Mouse (Mus musculus): ENCODE data around the gene Ptp4a2. TPM values are rescaled to one million over a fixed set of nuclear protein-coding genes. Genes with fewer than 3 reads are reported as not detected.
"Not testable (repeated sequence)": the region's sequence is repeated elsewhere in the genome, so short reads cannot be mapped to it uniquely, and the experiment has no call there.

Gene Ptp4a2
- polyA plus RNA-seq (2012; fragmentation: generic; extraction: Trizol), result 138 TPM

DNA sequence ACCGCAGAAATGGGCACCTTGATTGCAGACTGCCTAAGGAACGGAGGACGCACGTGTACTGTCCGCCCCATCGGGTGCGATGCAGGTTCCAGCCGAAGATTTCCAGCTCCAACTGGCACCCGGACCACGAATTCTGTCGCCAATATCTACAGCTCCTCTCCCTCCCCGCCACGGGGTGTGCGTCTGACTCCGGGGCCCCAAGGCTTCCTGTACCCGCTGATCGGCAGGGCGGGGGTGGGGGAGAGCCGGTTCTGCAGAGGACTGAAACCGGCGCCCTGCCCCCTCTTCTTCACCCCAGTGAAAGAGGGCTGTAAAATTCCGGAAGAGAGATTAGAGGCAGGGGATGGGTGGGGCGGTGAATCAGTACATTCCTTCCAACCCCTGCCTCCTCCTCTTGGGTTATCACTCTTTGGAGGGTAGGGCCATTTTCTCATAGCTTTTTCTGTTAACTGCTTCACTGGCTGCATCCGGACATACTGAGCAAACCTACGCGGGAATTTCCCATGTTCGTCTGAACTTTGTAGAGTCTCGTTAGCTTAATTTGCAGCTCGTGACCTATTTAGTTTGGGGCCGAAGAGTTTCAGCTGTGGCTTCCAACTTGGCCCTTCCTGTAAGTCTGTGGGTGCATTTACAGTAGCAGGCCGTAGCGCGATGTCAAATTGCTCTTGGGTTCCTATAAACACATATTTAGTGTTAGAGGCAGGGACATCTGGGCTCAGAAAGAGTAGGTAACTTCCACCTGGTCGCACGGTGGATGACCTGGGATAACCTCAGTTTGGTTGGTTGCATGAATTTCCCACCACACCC is at the start of gene Ptp4a2:
Ptp4a2 (plus strand) TSS at position 422 of the 807 bp plus-strand sequence.
- no peak for TF ChIP-seq E2F4 (IDR thresholded peaks at IDR 0.05; ENCODE audit: insufficient read depth)
- no peak for TF ChIP-seq USF1 (IDR thresholded peaks at IDR 0.05; ENCODE audit: low read depth)
- no peak for TF ChIP-seq MAX (IDR thresholded peaks at IDR 0.05; ENCODE audit: low read depth)
- TF ChIP-seq SRF (IDR thresholded peaks at IDR 0.05; ENCODE audit: control insufficient read depth, insufficient read length, low read depth), result no peak
- TF ChIP-seq POLR2A (IDR thresholded peaks at IDR 0.05; ENCODE audit: insufficient read length, low read depth), result no peak
- TF ChIP-seq REST (IDR thresholded peaks at IDR 0.05; ENCODE audit: insufficient read depth, insufficient read length), result no peak
- TF ChIP-seq MYOD1 (IDR thresholded peaks at IDR 0.05; ENCODE audit: control insufficient read depth in 1 of 3, insufficient read length in 2 of 3, low read depth in 2 of 3), result no peak
- no peak for TF ChIP-seq CEBPB (IDR thresholded peaks at IDR 0.05; ENCODE audit: insufficient read depth, poor library complexity, severe bottlenecking)
- no peak for TF ChIP-seq POLR2AphosphoS2 (IDR thresholded peaks at IDR 0.05; ENCODE audit: insufficient read length, low read depth)
- no peak for TF ChIP-seq MYOG (IDR thresholded peaks at IDR 0.05; ENCODE audit: control insufficient read depth in 1 of 3, insufficient read depth in 1 of 3, insufficient read length in 2 of 3, low read depth in 2 of 3)
- TF ChIP-seq TCF3 (IDR thresholded peaks at IDR 0.05; ENCODE audit: insufficient read length, low read depth), result no peak
- TF ChIP-seq TCF12 (IDR thresholded peaks at IDR 0.05; ENCODE audit: insufficient read depth, poor library complexity, severe bottlenecking), result no peak
- H3K79me2 ChIP-seq (ENCODE audit: control insufficient read depth, insufficient read depth), result no peaks in the 10 kb centered on the region
- no peak within 1 kb of the TSS for H3ac ChIP-seq (ENCODE audit: control insufficient read depth, insufficient read length)
- peak within 1 kb of the TSS; percentile 91 for H3K4me2 ChIP-seq (ENCODE audit: low read depth)
- peak within 1 kb of the TSS; percentile 10 for H3K4me3 ChIP-seq
- H3K36me3 ChIP-seq (ENCODE audit: control insufficient read depth, insufficient read depth), result no peaks in the 10 kb centered on the region
- H3K27me3 ChIP-seq (ENCODE audit: control insufficient read depth, insufficient read depth, insufficient read length), result no peaks in the 10 kb centered on the region

DNA sequence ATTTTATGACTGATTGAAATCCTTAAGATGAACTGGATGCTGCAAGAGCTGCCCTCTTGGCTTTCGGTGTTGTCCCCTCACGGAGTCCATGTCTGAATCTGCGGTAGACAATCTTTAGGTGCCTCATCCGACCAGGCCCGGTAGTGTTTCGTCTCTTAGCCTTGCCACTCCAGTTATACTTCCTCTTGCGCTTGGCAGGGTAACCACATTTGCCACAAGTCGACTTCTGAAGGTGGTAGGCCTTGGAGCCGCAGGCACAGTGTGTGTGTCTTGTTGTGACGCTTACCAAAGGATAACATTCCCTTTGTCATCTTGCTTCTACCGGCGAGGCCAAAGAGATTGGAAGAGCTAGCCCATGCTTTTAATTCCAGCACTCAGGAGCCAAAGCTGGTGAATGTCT is 49.4 kb upstream of the Ptp4a2 start:
- Histone ChIP-seq H3K4me3 (no peak overlapping the region), H3ac (ENCODE audit: control insufficient read depth, insufficient read length) (no peak overlapping the region), H3K4me2 (ENCODE audit: low read depth) (no peak overlapping the region), H3K79me2 (ENCODE audit: control insufficient read depth, insufficient read depth) (no peaks in the 10 kb centered on the region), H3K27me3 (ENCODE audit: control insufficient read depth, insufficient read depth, insufficient read length) (no peaks in the 10 kb centered on the region), H3K36me3 (ENCODE audit: control insufficient read depth, insufficient read depth) (no peaks in the 10 kb centered on the region)
- TF ChIP-seq POLR2AphosphoS2 (IDR thresholded peaks at IDR 0.05; ENCODE audit: insufficient read length, low read depth), result no peak
- TF ChIP-seq SRF (IDR thresholded peaks at IDR 0.05; ENCODE audit: control insufficient read depth, insufficient read length, low read depth), result no peak
- TF ChIP-seq TCF3 (IDR thresholded peaks at IDR 0.05; ENCODE audit: insufficient read length, low read depth), result no peak
- no peak for TF ChIP-seq CEBPB (IDR thresholded peaks at IDR 0.05; ENCODE audit: insufficient read depth, poor library complexity, severe bottlenecking)
- TF ChIP-seq TCF12 (IDR thresholded peaks at IDR 0.05; ENCODE audit: insufficient read depth, poor library complexity, severe bottlenecking), result no peak
- TF ChIP-seq REST (IDR thresholded peaks at IDR 0.05; ENCODE audit: insufficient read depth, insufficient read length), result no peak
- TF ChIP-seq MYOG (IDR thresholded peaks at IDR 0.05; ENCODE audit: control insufficient read depth in 1 of 3, insufficient read depth in 1 of 3, insufficient read length in 2 of 3, low read depth in 2 of 3), result no peak
- TF ChIP-seq POLR2A (IDR thresholded peaks at IDR 0.05; ENCODE audit: insufficient read length, low read depth), result no peak
- no peak for TF ChIP-seq MYOD1 (IDR thresholded peaks at IDR 0.05; ENCODE audit: control insufficient read depth in 1 of 3, insufficient read length in 2 of 3, low read depth in 2 of 3)
- no peak for TF ChIP-seq USF1 (IDR thresholded peaks at IDR 0.05; ENCODE audit: low read depth)
- TF ChIP-seq MAX (IDR thresholded peaks at IDR 0.05; ENCODE audit: low read depth), result no peak
- no peak for TF ChIP-seq E2F4 (IDR thresholded peaks at IDR 0.05; ENCODE audit: insufficient read depth)

DNA sequence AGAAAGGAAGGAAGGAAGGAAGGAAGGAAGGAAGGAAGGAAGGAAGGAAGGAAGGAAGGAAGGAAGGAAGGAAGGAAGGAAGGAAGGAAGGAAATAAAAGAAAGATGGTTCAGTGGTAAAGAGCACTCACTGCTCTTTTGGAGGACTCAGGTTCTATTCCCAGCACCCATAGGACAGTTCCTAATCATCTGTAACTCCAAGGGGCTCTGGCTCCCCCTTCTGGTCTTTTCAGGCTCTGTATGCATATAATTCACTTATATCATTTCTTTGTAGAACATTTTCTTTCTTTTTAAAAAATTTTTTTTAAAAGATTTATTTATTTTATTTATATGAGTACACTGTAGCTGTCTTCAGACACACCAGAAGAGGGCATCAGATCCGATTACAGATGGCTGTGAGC is 48.5 kb upstream of the Ptp4a2 start:
- H3K36me3 ChIP-seq (ENCODE audit: control insufficient read depth, insufficient read depth); H3K27me3 ChIP-seq (ENCODE audit: control insufficient read depth, insufficient read depth, insufficient read length); H3K79me2 ChIP-seq (ENCODE audit: control insufficient read depth, insufficient read depth); H3ac ChIP-seq (ENCODE audit: control insufficient read depth, insufficient read length); H3K4me2 ChIP-seq (ENCODE audit: low read depth); H3K4me3 ChIP-seq: not testable (repeated sequence)

DNA sequence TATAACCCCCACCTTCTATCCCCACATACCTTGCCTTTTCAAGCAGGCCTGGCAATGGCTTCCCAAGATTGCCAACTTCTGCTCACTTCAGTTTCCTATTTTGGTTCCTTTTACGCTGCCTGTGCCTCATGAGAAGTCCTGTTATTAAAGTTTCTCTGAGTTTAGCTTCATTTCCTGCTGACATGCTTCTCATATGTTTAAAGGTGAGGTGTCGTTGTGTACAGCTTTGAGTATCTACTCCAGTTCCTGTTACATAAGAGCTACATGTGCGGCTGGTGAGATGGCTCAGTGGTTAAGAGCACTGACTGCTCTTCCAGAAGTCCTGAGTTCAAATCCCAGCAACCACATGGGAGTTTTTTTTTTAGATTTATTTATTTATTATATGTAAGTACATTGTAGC is 45.7 kb upstream of the Ptp4a2 start:
- Histone ChIP-seq H3ac (ENCODE audit: control insufficient read depth, insufficient read length) (no peak overlapping the region), H3K4me3 (no peak overlapping the region), H3K79me2 (ENCODE audit: control insufficient read depth, insufficient read depth) (no peaks in the 10 kb centered on the region), H3K4me2 (ENCODE audit: low read depth) (no peak overlapping the region), H3K27me3 (ENCODE audit: control insufficient read depth, insufficient read depth, insufficient read length) (no peaks in the 10 kb centered on the region), H3K36me3 (ENCODE audit: control insufficient read depth, insufficient read depth) (no peaks in the 10 kb centered on the region)
- TF ChIP-seq MYOG (IDR thresholded peaks at IDR 0.05; ENCODE audit: control insufficient read depth in 1 of 3, insufficient read depth in 1 of 3, insufficient read length in 2 of 3, low read depth in 2 of 3) (no peak), SRF (IDR thresholded peaks at IDR 0.05; ENCODE audit: control insufficient read depth, insufficient read length, low read depth) (no peak), POLR2AphosphoS2 (IDR thresholded peaks at IDR 0.05; ENCODE audit: insufficient read length, low read depth) (no peak), USF1 (IDR thresholded peaks at IDR 0.05; ENCODE audit: low read depth) (no peak), TCF12 (IDR thresholded peaks at IDR 0.05; ENCODE audit: insufficient read depth, poor library complexity, severe bottlenecking) (no peak), MAX (IDR thresholded peaks at IDR 0.05; ENCODE audit: low read depth) (no peak), CEBPB (IDR thresholded peaks at IDR 0.05; ENCODE audit: insufficient read depth, poor library complexity, severe bottlenecking) (no peak), POLR2A (IDR thresholded peaks at IDR 0.05; ENCODE audit: insufficient read length, low read depth) (no peak), TCF3 (IDR thresholded peaks at IDR 0.05; ENCODE audit: insufficient read length, low read depth) (no peak), REST (IDR thresholded peaks at IDR 0.05; ENCODE audit: insufficient read depth, insufficient read length) (no peak), MYOD1 (IDR thresholded peaks at IDR 0.05; ENCODE audit: control insufficient read depth in 1 of 3, insufficient read length in 2 of 3, low read depth in 2 of 3) (no peak), E2F4 (IDR thresholded peaks at IDR 0.05; ENCODE audit: insufficient read depth) (no peak)
